Comparison of ENCODE assay signal across 8 mouse cellular contexts in the genomic region with DNA sequence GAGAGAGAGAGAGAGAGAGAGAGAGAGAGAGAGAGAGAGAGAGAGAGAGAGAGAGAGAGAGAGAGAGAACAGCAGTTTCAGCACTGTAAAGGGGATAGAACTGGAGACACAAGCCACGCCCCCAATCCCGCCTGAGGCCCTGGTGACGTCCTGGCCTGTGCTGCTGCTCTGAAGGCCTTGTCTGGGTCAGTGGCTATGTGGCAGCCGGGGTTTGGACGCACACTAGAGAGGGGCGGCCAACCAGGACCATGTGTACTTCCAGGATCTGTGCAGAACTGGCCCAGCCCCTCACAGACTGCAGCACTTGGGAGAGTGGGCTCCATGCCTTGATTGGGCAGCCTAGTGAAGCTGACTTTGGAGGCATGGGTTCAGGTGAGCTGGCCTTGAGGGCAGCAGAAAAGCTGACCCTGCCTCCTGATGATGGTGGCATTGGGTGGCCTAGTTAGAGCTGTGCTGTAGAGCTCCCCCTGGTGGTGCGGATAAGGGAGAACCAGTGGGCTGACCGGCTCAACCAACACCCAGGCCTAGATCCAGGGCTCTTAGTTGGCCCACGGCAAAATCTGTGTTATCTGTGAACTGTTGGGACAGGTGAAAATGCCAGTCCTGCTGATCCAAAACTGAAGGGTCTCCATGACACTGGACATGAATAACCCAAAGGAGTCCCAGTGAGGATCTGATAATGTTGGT.
DNase-seq lines count a peak whose midpoint lies in the region; ATAC-seq and TF ChIP-seq lines count a peak whose summit lies in the region.

No protein-coding gene starts in this region.

- peak; percentile 87 for TF ChIP-seq CTCF in bone marrow, adult 2 months (IDR thresholded peaks at IDR 0.05; ENCODE audit: control insufficient read depth, insufficient read depth, low read length)

- no peaks in the 10 kb centered on the region for H3K36me3 ChIP-seq in forebrain, embryonic 13.5 days (ENCODE audit: poor library complexity, severe bottlenecking)
- peaks cover 29% of the 10 kb centered on the region for H3K36me3 ChIP-seq in megakaryocyte, embryonic 14.5 days (replicated peaks; ENCODE audit: low read length)
- H3K36me3 ChIP-seq in stomach, embryonic 14.5 days (ENCODE audit: control insufficient read depth, insufficient read depth, low read length), result no peaks in the 10 kb centered on the region

- H3K27me3 ChIP-seq in forebrain, embryonic 13.5 days, result no peaks in the 10 kb centered on the region
- no peaks in the 10 kb centered on the region for H3K27me3 ChIP-seq in megakaryocyte, embryonic 14.5 days (replicated peaks)
- no peaks in the 10 kb centered on the region for H3K27me3 ChIP-seq in stomach, embryonic 14.5 days (ENCODE audit: control insufficient read depth, insufficient read depth, low read length)

- DNase-seq in frontal cortex, postnatal 36 days (ENCODE audit: low spot score in 2 of 2), result peak; percentile 6 to 14
- peak; percentile 75 for DNase-seq in A20 (ENCODE audit: low read depth, low spot score)
- peak; percentile 39 for DNase-seq in kidney, postnatal 14 days

- no peak for TF ChIP-seq POLR2A in bone marrow, adult 2 months (IDR thresholded peaks at IDR 0.05; ENCODE audit: borderline replicate concordance, control insufficient read depth, low read depth, low read length)

- H3K27ac ChIP-seq in bone marrow, adult 2 months (ENCODE audit: control insufficient read depth, insufficient read depth, low read depth, low read length, poor library complexity), result no peak overlapping the region
- no peak overlapping the region for H3K27ac ChIP-seq in forebrain, embryonic 13.5 days
- no peak overlapping the region for H3K27ac ChIP-seq in stomach, embryonic 14.5 days (ENCODE audit: low read length)

- no peak overlapping the region for H3K4me3 ChIP-seq in bone marrow, adult 2 months (replicated peaks; ENCODE audit: control insufficient read depth, low read depth, low read length)
- no peak overlapping the region for H3K4me3 ChIP-seq in forebrain, embryonic 13.5 days
- peak overlapping the region; percentile 8 for H3K4me3 ChIP-seq in megakaryocyte, embryonic 14.5 days (replicated peaks)
- H3K4me3 ChIP-seq in stomach, embryonic 14.5 days (ENCODE audit: low read depth, low read length), result no peak overlapping the region

- H3K4me1 ChIP-seq in bone marrow, adult 2 months (ENCODE audit: control insufficient read depth, insufficient read depth, low read length), result peaks cover 3% of the 10 kb centered on the region; the same call in 1 of the 2 replicates
- no peaks in the 10 kb centered on the region for H3K4me1 ChIP-seq in forebrain, embryonic 13.5 days
- H3K4me1 ChIP-seq in megakaryocyte, embryonic 14.5 days, result peaks cover 40% of the 10 kb centered on the region
- no peaks in the 10 kb centered on the region for H3K4me1 ChIP-seq in stomach, embryonic 14.5 days (ENCODE audit: control insufficient read depth, insufficient read depth, low read length)

- no peak overlapping the region for H3K4me2 ChIP-seq in forebrain, embryonic 13.5 days
- H3K4me2 ChIP-seq in stomach, embryonic 14.5 days (replicated peaks; ENCODE audit: low read depth, low read length), result no peak overlapping the region

- ATAC-seq in frontal cortex, adult (ENCODE audit: low TSS enrichment), result no peak; the same call in 1 of the 2 replicates
- ATAC-seq in forebrain, embryonic 13.5 days, result peak; percentile 45; the same call in 1 of the 2 replicates
- peak; percentile 34; the same call in 1 of the 2 replicates for ATAC-seq in stomach, embryonic 14.5 days (ENCODE audit: insufficient number of reproducible peaks, insufficient read depth, low FRiP score, low read depth)

- H3K9me3 ChIP-seq in forebrain, embryonic 13.5 days (replicated peaks), result no peaks in the 10 kb centered on the region
- H3K9me3 ChIP-seq in megakaryocyte, embryonic 14.5 days, result no peaks in the 10 kb centered on the region
- no peaks in the 10 kb centered on the region for H3K9me3 ChIP-seq in stomach, embryonic 14.5 days (ENCODE audit: control insufficient read depth, low read depth, low read length)

- no peak overlapping the region for H3K9ac ChIP-seq in forebrain, embryonic 13.5 days
- no peak overlapping the region for H3K9ac ChIP-seq in stomach, embryonic 14.5 days (replicated peaks; ENCODE audit: low read depth, low read length)

- 61% methylated on average over 9 of the region's 9 CpGs for WGBS in bone marrow, adult 2 months
- WGBS in forebrain, embryonic 13.5 days, result 49% methylated on average over 9 of the region's 9 CpGs
- 58% methylated on average over 9 of the region's 9 CpGs for WGBS in stomach, embryonic 14.5 days

Comparison
In these comparisons a context has a peak if more than half of its experiments do, and no peak if none do; other contexts are left out.
1. DNase-seq: peak in every context shown above with its lines; median percentile 75 in A20; 39 in kidney, postnatal 14 days; 10 in frontal cortex, postnatal 36 days.